Mouse (Mus musculus) limb, embryonic 11.5 days (tissue): ENCODE measurements around the gene Zfp280c. TPM values are rescaled to one million over a fixed set of nuclear protein-coding genes. Genes with fewer than 3 reads are reported as not detected.

Source experiments
- ATAC-seq: fragments of 200-750 bp; cut with Nextera tagmentation; 2 replicates; pipeline ENCODE4 v1.8.0; 2017; ENCODE audit warnings: low read depth; ENCODE audit not compliant: insufficient number of reproducible peaks, low FRiP score, low TSS enrichment
- DNase-seq: peaks from one replicate; pipeline ENCODE4 v3.0.0-alpha.2; 2015; ENCODE audit warnings: low spot score
- H3K27ac ChIP-seq: fragments of 300-500 bp; sonication (generic); replicated peaks from 2 replicates; pipeline ENCODE4 v1.5.1; 2014; ENCODE audit warnings: low read depth, mild to moderate bottlenecking, low read length
- H3K27me3 ChIP-seq: fragments of 300-500 bp; sonication (generic); 2 replicates; pipeline ENCODE4 v1.6.1; 2014; ENCODE audit warnings: mild to moderate bottlenecking, low read length, mixed read lengths; ENCODE audit not compliant: control insufficient read depth, insufficient read depth
- H3K36me3 ChIP-seq: fragments of 300-500 bp; sonication (generic); 2 replicates; pipeline ENCODE4 v1.6.1; 2014; ENCODE audit warnings: mild to moderate bottlenecking, low read length, moderate library complexity, mixed read lengths; ENCODE audit not compliant: control insufficient read depth, insufficient read depth
- H3K4me1 ChIP-seq: fragments of 300-500 bp; sonication (generic); 2 replicates; pipeline ENCODE4 v1.6.1; 2014; ENCODE audit warnings: low read length, mixed read lengths; ENCODE audit not compliant: control insufficient read depth, insufficient read depth
- H3K4me2 ChIP-seq: fragments of 300-500 bp; sonication (generic); 2 replicates; pipeline ENCODE4 v1.6.1; 2014; ENCODE audit warnings: low read depth, mild to moderate bottlenecking, moderate library complexity; ENCODE audit not compliant: severe bottlenecking
- H3K4me3 ChIP-seq: fragments of 300-500 bp; sonication (generic); 2 replicates; pipeline ENCODE4 v1.5.1; 2014; ENCODE audit warnings: low read depth, low read length
- H3K9ac ChIP-seq: fragments of 300-500 bp; sonication (generic); 2 replicates; pipeline ENCODE4 v1.6.1; 2014; ENCODE audit warnings: mild to moderate bottlenecking, low read length
- H3K9me3 ChIP-seq: fragments of 300-500 bp; sonication (generic); 2 replicates; pipeline ENCODE4 v1.6.1; 2016; ENCODE audit warnings: low read length; ENCODE audit not compliant: control insufficient read depth
- WGBS: fragments of 180-500 bp; shearing (Covaris S2); extraction: QIAGEN DNeasy Blood & Tissue Kit; methylation state at CpG from one replicate; pipeline ENCODE4 v1.1.7; 2014; 5-methylcytosine and 5-hydroxymethylcytosine counted together
- polyA plus RNA-seq: library from polyadenylated mRNA; unstranded; fragments of >200 nt; fragmentation: Nextera tagmentation; extraction: Ambion mirVana; gene quantifications from 2 replicates; pipeline ENCODE4 v1.2.1, GENCODE M21; 2014

Zfp280c gene
- polyA plus RNA-seq, 1 experiment from 2014 or later, result 23.3 TPM

DNA sequence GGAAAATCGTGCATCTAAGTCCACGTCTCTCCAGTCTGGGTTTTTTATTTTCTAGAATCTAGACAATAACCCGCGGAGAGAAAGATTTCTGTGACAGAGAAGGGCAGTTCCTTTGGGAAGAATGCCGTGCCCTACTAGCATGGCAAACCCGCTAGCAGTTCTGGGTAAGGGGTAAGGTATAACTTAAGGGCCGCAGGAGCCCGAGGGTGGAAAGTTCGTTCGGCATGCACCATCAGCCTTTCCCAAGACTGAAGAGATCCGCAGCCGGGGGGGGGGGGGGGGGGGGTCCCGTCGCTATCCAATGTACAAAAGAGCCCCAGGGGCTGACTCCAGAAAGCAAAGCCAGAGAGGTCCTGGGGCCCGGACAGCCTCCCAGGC lies 594 bp downstream of the Zfp280c start:
- WGBS, result 12% methylated on average over 11 of the region's 15 CpGs
- ATAC-seq, result peak; percentile 66

DNA sequence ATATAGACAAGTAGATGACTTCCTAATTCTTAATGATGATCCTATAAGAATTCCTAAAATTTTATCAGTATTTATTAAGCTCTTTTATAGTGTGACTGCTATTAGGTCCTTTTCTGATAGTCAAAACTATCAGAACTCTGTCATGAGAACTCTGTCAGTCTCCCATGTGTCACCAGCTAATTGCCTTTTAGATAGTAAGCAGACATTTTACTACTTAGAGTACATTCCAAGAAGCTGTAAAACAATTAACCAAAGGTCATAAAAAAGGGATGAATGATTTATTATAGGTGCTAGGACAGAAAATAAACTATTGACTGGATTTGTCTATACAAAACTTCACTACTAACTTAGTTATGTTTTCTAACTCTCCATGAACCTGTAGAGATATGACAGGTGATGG lies 11.0 kb downstream of the Zfp280c start:
- H3K4me1 ChIP-seq, result no peaks in the 10 kb centered on the region
- no peak overlapping the region for H3K9ac ChIP-seq
- H3K4me2 ChIP-seq, result no peak overlapping the region
- no peaks in the 10 kb centered on the region for H3K27me3 ChIP-seq
- DNase-seq (no peak), ATAC-seq (no peak)
- no peaks in the 10 kb centered on the region for H3K36me3 ChIP-seq
- no peak overlapping the region for H3K4me3 ChIP-seq
- H3K9me3 ChIP-seq, result no peaks in the 10 kb centered on the region
- no peak overlapping the region for H3K27ac ChIP-seq

More for the DNA sequence above, 594 bp downstream of the Zfp280c start:
- DNase-seq, result no peak
- Histone ChIP-seq H3K4me1 (no peaks in the 10 kb centered on the region), H3K9me3 (no peaks in the 10 kb centered on the region), H3K9ac (peak overlapping the region; percentile 78), H3K27ac (peak overlapping the region; percentile 76), H3K27me3 (no peaks in the 10 kb centered on the region), H3K36me3 (no peaks in the 10 kb centered on the region), H3K4me3 (peak overlapping the region; percentile 60), H3K4me2 (peak overlapping the region; percentile 41)

DNA sequence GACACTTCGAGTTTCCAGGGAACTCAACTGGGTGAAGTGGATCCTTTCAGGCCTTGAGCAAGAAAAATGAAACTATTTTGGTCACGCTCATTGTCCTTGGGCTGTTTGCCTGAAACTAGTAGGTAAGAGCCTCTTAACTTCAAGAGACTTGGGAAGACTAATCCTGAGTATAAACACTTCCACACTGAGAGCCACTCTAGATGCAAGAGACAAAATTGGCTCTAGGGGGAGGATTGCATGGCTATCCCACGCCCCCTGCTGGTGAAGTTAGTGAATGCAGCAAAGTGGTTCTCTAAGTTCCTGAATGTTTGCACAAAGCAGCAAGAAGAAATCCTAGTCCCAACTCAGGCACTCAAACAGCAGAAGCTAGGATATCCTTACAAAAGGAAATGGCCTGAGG lies 62.1 kb downstream of the Zfp280c start:
- no peak overlapping the region for H3K27ac ChIP-seq
- H3K4me3 ChIP-seq, result no peak overlapping the region
- no peak overlapping the region for H3K9ac ChIP-seq
- DNase-seq (peak; percentile 79), ATAC-seq (no peak)
- WGBS, result 38% methylated on average over 3 of the region's 3 CpGs
- no peaks in the 10 kb centered on the region for H3K27me3 ChIP-seq
- H3K36me3 ChIP-seq, result no peaks in the 10 kb centered on the region
- H3K9me3 ChIP-seq, result no peaks in the 10 kb centered on the region
- H3K4me2 ChIP-seq, result no peak overlapping the region
- H3K4me1 ChIP-seq, result no peaks in the 10 kb centered on the region

DNA sequence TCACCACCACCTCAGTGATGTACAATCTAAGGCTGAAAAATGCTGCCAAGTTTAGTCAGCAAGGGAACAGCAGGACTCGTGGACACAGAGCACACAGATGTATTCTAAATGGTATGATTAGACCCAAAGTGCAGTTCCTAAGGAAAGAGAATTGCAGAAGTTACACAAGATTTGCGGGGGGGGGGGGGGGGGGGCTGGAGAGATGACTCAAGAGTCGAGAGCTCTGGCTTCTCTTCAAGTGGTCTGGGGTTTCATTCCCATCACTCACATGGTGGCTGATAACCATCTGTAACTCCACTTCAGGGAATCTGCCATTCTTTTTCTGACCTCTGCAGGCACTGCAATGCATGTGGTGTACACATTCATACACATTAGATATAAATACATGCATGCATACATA lies 67.9 kb downstream of the Zfp280c start:
- no peak overlapping the region for H3K4me2 ChIP-seq
- DNase-seq (no peak), ATAC-seq (no peak)
- H3K4me1 ChIP-seq, result no peaks in the 10 kb centered on the region
- no peaks in the 10 kb centered on the region for H3K27me3 ChIP-seq
- no peaks in the 10 kb centered on the region for H3K36me3 ChIP-seq
- no peak overlapping the region for H3K27ac ChIP-seq
- WGBS, result 63% methylated on average over 2 of the region's 3 CpGs
- no peaks in the 10 kb centered on the region for H3K9me3 ChIP-seq
- no peak overlapping the region for H3K4me3 ChIP-seq
- no peak overlapping the region for H3K9ac ChIP-seq

DNA sequence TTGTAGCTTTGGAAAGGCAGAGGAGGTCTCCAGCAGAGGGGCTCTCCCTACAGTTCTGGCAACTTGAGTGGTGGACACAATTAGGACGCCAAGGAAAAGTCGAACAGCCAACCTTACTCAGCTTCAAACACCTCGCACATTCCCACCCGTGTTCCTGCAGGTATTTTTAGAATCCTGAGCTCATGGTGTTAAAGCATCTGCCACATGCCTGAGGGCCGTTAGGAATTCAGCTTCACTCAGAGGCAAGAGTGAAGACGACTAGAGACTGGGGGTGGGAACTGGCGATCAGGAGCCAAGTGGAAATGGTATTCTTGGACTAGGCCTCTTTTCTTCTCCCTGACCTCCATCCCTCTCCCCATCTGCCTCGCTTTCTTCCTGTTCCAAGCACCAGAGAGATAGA lies 68.4 kb downstream of the Zfp280c start:
- 62% methylated on average over 8 of the region's 8 CpGs for whole genome bisulfite sequencing
- no peak for DNase-seq
- no peak overlapping the region for H3K4me2 ChIP-seq
- H3K9me3 ChIP-seq, result no peaks in the 10 kb centered on the region
- H3K9ac ChIP-seq, result no peak overlapping the region
- no peak overlapping the region for H3K27ac ChIP-seq
- H3K36me3 ChIP-seq, result no peaks in the 10 kb centered on the region
- H3K4me3 ChIP-seq, result no peak overlapping the region
- ATAC-seq, result no peak
- no peaks in the 10 kb centered on the region for H3K27me3 ChIP-seq
- no peaks in the 10 kb centered on the region for H3K4me1 ChIP-seq

DNA sequence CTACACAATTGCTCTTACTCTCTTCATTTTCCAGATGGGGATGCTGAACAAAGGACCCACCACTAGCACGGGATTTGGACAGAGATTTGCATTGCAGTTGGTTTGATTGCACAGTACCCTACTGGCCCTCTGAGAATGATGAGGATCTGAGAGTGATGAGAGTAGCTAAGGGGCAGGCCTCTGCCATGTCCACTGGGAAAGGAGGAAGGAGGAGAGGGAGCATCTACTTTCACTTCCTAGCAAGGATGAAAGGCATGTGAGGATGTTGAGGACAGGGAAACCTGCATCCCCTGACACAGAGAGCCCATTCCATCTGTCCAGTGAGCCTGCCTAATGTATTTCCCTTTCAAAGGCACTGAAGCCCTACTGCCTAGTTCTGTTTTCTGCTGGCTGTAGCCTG lies 69.0 kb downstream of the Zfp280c start:
- H3K36me3 ChIP-seq, result no peaks in the 10 kb centered on the region
- H3K4me1 ChIP-seq, result no peaks in the 10 kb centered on the region
- no peaks in the 10 kb centered on the region for H3K9me3 ChIP-seq
- H3K27me3 ChIP-seq, result no peaks in the 10 kb centered on the region
- no peak overlapping the region for H3K4me3 ChIP-seq
- H3K9ac ChIP-seq, result no peak overlapping the region
- H3K4me2 ChIP-seq, result no peak overlapping the region
- no peak for ATAC-seq
- H3K27ac ChIP-seq, result no peak overlapping the region
- no peak for DNase-seq
- 73% methylated on average over 1 of the region's 1 CpGs for WGBS

DNA sequence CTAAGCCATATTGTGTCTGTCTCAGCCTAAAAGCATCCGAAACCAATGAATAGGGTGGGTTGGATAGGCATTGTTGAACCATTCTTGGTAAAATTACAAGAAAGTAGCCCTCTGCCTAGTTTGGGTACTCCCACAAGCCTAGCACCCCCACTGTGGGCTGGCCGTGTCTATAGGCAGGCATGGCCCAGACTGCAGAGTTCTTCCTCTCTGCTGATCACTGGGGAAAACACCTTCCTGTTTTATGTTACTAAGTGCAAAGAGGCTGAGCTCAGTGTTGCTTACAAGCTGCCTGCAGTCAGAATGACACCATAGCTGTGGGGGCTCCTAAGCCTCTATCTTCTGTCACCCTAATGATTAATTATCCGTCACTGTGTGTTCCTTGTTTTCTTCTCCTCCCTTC lies 70.8 kb downstream of the Zfp280c start:
- H3K27me3 ChIP-seq, result no peaks in the 10 kb centered on the region
- 73% methylated on average over 3 of the region's 3 CpGs for WGBS

DNA sequence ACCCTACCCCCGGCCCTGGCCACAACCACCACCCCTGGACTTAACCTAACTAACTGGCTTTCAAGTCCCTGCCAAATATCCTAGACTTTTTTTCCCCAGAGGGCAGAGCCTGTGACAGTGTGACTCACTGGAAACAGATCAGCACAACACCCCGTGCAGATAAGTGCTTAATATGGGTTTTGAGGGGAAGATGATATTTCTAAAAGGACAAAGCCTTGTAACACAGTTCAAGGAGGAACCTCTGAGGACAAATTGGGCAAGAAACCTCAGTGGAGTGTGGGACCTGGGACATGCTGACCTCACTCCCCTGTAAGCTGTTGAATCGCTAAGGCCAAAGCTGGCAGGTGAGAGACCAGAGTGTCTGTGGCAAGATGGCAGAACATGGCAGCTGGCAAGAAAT lies 72.7 kb downstream of the Zfp280c start:
- Histone ChIP-seq H3K4me3 (no peak overlapping the region), H3K36me3 (no peaks in the 10 kb centered on the region), H3K9ac (no peak overlapping the region), H3K4me2 (no peak overlapping the region), H3K27ac (no peak overlapping the region), H3K9me3 (no peaks in the 10 kb centered on the region), H3K27me3 (no peaks in the 10 kb centered on the region), H3K4me1 (no peaks in the 10 kb centered on the region)
- ATAC-seq (no peak), DNase-seq (no peak)
- WGBS, result 94% methylated on average over 3 of the region's 3 CpGs

More for the DNA sequence above, 70.8 kb downstream of the Zfp280c start:
- Histone ChIP-seq H3K4me2 (no peak overlapping the region), H3K4me1 (no peaks in the 10 kb centered on the region), H3K4me3 (no peak overlapping the region), H3K9me3 (no peaks in the 10 kb centered on the region), H3K9ac (no peak overlapping the region), H3K27ac (no peak overlapping the region), H3K36me3 (no peaks in the 10 kb centered on the region)
- DNase-seq (no peak), ATAC-seq (no peak)

DNA sequence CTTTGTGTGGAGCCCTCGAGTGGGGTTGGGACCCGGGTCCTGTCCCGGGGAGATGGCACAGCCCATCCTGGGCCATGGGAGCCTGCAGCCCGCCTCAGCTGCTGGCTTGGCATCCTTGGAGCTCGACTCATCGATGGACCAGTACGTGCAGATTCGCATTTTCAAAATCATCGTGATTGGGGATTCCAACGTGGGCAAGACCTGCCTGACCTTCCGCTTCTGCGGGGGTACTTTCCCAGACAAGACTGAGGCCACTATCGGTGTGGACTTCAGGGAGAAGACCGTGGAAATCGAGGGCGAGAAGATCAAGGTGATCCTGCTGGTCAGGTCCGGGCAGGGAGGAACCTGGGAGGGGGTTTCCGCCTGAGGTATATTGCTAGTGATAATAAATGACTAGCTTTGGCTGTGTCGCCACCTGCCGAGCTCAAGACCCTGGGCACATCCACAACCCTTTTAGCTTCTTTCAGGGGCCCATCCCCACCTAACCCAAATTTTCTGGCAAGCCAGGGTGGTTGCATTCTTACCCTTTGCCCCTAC lies 74.7 kb downstream of the Zfp280c start:
- ATAC-seq, result 0 out of 2 replicates have a peak, but pooled peaks have one; percentile 48
- 25% methylated on average over 20 of the region's 20 CpGs for WGBS
- DNase-seq, result peak; percentile 23

More for the DNA sequence above, 74.7 kb downstream of the Zfp280c start:
- Histone ChIP-seq H3K4me3 (peak overlapping the region; percentile 40), H3K4me1 (no peaks in the 10 kb centered on the region), H3K27ac (no peak overlapping the region), H3K27me3 (no peaks in the 10 kb centered on the region), H3K9me3 (no peaks in the 10 kb centered on the region), H3K4me2 (peak overlapping the region; percentile 67), H3K9ac (peak overlapping the region; percentile 49), H3K36me3 (no peaks in the 10 kb centered on the region)
